Mouse (Mus musculus) liver, postnatal 0 days (tissue): ENCODE data around the gene Bves. TPM values are rescaled to one million over a fixed set of nuclear protein-coding genes. Genes with fewer than 3 reads are reported as not detected.
"Not testable (repeated sequence)": the region's sequence is repeated elsewhere in the genome, so short reads cannot be mapped to it uniquely, and the experiment has no call there.

Experiments used
- ATAC-seq: fragments of 200-750 bp; cut with Nextera tagmentation; 2 replicates; pipeline ENCODE4 v1.8.0; 2017; ENCODE audit warnings: mild to moderate bottlenecking, moderate library complexity
- DNase-seq: peaks from one replicate; pipeline ENCODE4 v3.0.0-alpha.2; 2016
- H3K27ac ChIP-seq: fragments of 300-500 bp; sonication (generic); 2 replicates; pipeline ENCODE4 v1.5.1; 2014; ENCODE audit warnings: antibody characterized with exemption, moderate library complexity, mild to moderate bottlenecking, low read depth
- H3K27me3 ChIP-seq: fragments of 300-500 bp; sonication (generic); 2 replicates; pipeline ENCODE4 v1.6.1; 2014; ENCODE audit warnings: low read length, control low read depth, mixed read lengths; ENCODE audit not compliant: insufficient read depth
- H3K36me3 ChIP-seq: fragments of 300-500 bp; sonication (generic); replicated peaks from 2 replicates; pipeline ENCODE4 v1.6.1; 2014; ENCODE audit warnings: mild to moderate bottlenecking, control low read depth, low read length, moderate library complexity, mixed read lengths; ENCODE audit not compliant: insufficient read depth
- H3K4me1 ChIP-seq: fragments of 300-500 bp; sonication (generic); 2 replicates; pipeline ENCODE4 v1.6.1; 2014; ENCODE audit warnings: antibody characterized with exemption, mild to moderate bottlenecking, control low read depth; ENCODE audit not compliant: insufficient read depth
- H3K4me2 ChIP-seq: fragments of 300-500 bp; sonication (generic); 2 replicates; pipeline ENCODE4 v1.6.1; 2014; ENCODE audit warnings: low read depth, mild to moderate bottlenecking, low read length, moderate library complexity, mixed read lengths
- H3K4me3 ChIP-seq: fragments of 300-500 bp; sonication (generic); 2 replicates; pipeline ENCODE4 v1.5.1; 2014; ENCODE audit warnings: low read depth, low read length
- H3K9ac ChIP-seq: fragments of 300-500 bp; sonication (generic); replicated peaks from 2 replicates; pipeline ENCODE4 v1.6.1; 2014; ENCODE audit warnings: mild to moderate bottlenecking, moderate library complexity
- H3K9me3 ChIP-seq: fragments of 300-500 bp; sonication (generic); 2 replicates; pipeline ENCODE4 v1.6.1; 2016; ENCODE audit warnings: mild to moderate bottlenecking, control low read depth, low read length, mixed read lengths
- CTCF ChIP-seq: sonication (generic); IDR thresholded peaks from 2 replicates; pipeline ENCODE4 v1.5.1; 2016; ENCODE audit warnings: antibody characterized with exemption, low read depth
- EP300 ChIP-seq: IDR thresholded peaks from 2 replicates; pipeline ENCODE4 v1.6.1; 2016; ENCODE audit warnings: antibody characterized with exemption, low read depth, mild to moderate bottlenecking
- WGBS: fragments of 180-500 bp; shearing (Covaris S2); extraction: QIAGEN DNeasy Blood & Tissue Kit; methylation state at CpG from one replicate; pipeline ENCODE4 v1.1.7; 2014; ENCODE audit not compliant: insufficient replicate concordance; 5-methylcytosine and 5-hydroxymethylcytosine counted together
- polyA plus RNA-seq: library from polyadenylated mRNA; unstranded; fragments of >200 nt; fragmentation: Nextera tagmentation; extraction: Ambion mirVana; gene quantifications from 2 replicates; pipeline ENCODE4 v1.2.1, GENCODE M21; 2015

The Bves gene
- polyA plus RNA-seq, 1 experiment from 2014 or later, result 0.05 TPM

DNA sequence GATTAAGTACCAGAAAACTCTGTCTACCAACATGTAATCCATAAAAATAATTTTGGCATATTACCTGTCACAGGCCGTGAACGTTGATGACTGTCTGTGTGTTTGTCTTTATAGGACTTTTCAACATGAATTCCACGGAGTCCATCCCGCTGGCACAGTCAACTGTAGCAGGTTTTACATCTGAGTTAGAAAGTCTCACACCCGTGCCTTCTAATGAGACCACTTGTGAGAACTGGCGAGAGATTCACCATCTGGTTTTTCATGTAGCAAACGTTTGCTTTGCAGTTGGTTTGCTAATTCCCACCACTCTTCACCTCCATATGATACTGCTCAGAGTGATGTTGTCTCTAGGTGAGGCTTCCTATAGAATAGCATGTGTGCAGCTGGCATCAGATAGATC, 3.5 kb downstream of the Bves start:
- 75% methylated on average over 7 of the region's 7 CpGs for WGBS
- DNase-seq (no peak), ATAC-seq (no peak)
- no peak overlapping the region for H3K27ac ChIP-seq
- H3K27me3 ChIP-seq, result peaks cover 23% of the 10 kb centered on the region
- no peaks in the 10 kb centered on the region for H3K9me3 ChIP-seq
- H3K4me2 ChIP-seq, result no peak overlapping the region
- no peaks in the 10 kb centered on the region for H3K36me3 ChIP-seq
- no peaks in the 10 kb centered on the region for H3K4me1 ChIP-seq
- H3K4me3 ChIP-seq, result no peak overlapping the region
- TF ChIP-seq EP300 (no peak), CTCF (no peak)
- no peak overlapping the region for H3K9ac ChIP-seq

DNA sequence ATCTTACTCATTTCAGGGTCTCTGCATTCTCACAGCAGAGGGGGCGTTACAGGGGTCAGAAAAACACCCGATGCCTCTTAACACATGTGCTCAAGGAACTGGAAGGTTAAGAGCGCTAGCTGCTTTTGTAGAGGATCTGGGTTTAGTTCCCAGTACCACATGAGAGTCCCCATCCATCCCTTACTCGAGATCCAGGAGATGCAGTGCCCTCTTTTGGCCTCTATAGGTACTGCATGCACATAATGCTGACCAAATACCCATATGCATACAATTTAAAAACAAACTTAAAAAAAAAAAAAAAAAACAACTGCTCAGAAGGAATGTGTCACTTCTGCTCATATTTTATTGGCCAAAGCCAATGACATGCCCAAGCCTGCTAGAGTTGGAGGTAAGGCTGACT, 8.8 kb downstream of the Bves start:
- Histone ChIP-seq H3K27me3 (no peaks in the 10 kb centered on the region), H3K36me3 (no peaks in the 10 kb centered on the region), H3K4me1 (no peaks in the 10 kb centered on the region), H3K4me2 (no peak overlapping the region), H3K9me3 (no peaks in the 10 kb centered on the region), H3K9ac (no peak overlapping the region), H3K27ac (no peak overlapping the region), H3K4me3 (no peak overlapping the region)
- 77% methylated on average over 4 of the region's 4 CpGs for WGBS
- ATAC-seq, result no peak
- peak; percentile 36; the same call in 1 of the 2 replicates for TF ChIP-seq CTCF
- TF ChIP-seq EP300, result no peak
- no peak for DNase-seq

DNA sequence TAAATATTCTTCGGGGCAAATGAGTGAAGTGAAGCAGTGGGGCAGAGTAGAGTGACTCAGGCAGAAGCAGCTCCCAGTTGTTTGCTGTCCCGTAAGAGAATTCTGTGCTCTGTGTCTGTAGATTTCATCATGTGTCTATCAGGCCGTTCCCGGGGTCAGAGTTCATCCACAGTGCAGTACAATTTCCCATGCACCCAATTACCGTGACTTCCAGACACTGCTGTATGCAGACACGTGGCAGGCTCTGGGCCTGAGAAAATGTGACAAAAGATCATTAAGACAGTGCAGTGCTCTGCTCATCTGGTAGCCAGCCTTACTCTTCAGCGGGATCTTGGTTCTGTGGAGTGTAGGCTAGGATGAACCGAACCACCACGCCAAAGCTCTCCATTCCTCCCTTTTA, 9.6 kb downstream of the Bves start:
- WGBS, result 72% methylated on average over 9 of the region's 9 CpGs
- ATAC-seq (peak; percentile 92), DNase-seq (peak; percentile 27)
- Histone ChIP-seq H3K9me3 (no peaks in the 10 kb centered on the region), H3K4me2 (no peak overlapping the region), H3K36me3 (no peaks in the 10 kb centered on the region), H3K4me3 (no peak overlapping the region), H3K27me3 (no peaks in the 10 kb centered on the region), H3K27ac (no peak overlapping the region), H3K4me1 (no peaks in the 10 kb centered on the region), H3K9ac (no peak overlapping the region)
- no peak for TF ChIP-seq CTCF
- no peak for TF ChIP-seq EP300

DNA sequence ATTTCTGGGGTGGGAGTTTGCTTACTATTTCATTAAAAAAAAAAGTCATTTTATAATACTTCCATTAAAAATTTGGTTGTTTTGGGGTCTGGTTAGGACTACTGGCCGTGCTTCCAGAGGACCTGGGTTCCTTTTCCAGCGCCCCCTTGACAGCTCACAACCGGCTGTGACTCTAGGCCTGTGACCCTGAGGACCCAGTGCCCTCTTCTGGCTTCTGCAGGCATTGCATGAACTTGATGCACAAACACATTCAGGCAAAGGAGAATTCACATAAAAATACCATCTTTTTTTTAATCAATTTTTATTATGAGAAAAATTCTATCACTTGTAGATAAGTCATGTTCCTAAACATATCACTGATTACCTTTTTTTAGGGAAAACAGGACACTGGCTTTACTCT, 12.6 kb downstream of the Bves start:
- H3K27ac ChIP-seq, H3K9ac ChIP-seq, H3K4me2 ChIP-seq, H3K27me3 ChIP-seq, H3K4me3 ChIP-seq, H3K36me3 ChIP-seq, H3K9me3 ChIP-seq, H3K4me1 ChIP-seq, DNase-seq, ATAC-seq: not testable (repeated sequence)
- TF ChIP-seq CTCF, result 0 out of 2 replicates have a peak, but pooled peaks have one; percentile 14
- 82% methylated on average over 3 of the region's 3 CpGs for WGBS

DNA sequence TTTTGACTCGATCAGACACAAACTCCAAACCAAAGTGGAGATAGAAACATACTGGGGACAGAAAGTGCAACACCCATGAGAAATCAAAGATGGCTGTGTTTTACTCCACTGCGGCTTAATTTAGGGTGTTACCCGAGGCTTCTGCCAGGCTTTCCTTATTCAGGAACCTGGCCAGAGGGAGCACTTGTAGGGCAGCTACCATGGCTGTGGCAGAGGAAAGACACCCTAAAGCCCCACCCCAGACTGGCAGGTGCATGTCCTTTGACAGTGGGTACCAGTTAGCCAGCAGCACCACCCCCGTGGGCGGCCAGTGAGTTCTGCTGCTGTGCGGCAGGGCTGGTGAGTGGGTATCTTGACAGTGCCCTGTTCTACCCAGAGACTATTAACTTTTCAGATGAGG, 20.5 kb downstream of the Bves start:
- Histone ChIP-seq H3K27ac (no peak overlapping the region), H3K27me3 (no peaks in the 10 kb centered on the region), H3K9ac (no peak overlapping the region), H3K36me3 (no peaks in the 10 kb centered on the region), H3K9me3 (no peaks in the 10 kb centered on the region), H3K4me2 (no peak overlapping the region), H3K4me1 (no peaks in the 10 kb centered on the region), H3K4me3 (no peak overlapping the region)
- DNase-seq (no peak), ATAC-seq (no peak)
- TF ChIP-seq EP300 (no peak), CTCF (no peak)
- 92% methylated on average over 6 of the region's 6 CpGs for WGBS

DNA sequence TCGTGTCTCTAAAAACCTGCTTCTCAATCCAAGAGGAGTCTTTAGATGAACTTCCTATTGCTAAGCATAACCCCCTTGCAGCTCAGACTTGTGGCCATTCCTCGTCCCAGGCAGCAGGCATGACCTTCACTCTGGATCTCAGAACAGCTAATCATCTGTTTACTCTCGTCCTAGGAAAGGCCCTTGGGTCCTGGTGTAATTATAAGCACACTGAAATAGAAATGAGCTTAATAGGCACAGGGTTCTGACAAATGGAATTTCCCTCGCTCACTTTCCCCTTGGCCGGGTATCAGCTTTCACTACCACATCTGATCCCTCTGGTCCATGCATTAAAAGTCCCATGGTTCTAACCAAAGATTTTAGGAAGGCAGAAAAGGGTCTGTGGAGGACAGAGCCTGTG, 27.8 kb downstream of the Bves start:
- H3K9ac ChIP-seq, result no peak overlapping the region
- no peaks in the 10 kb centered on the region for H3K4me1 ChIP-seq
- TF ChIP-seq EP300 (no peak), CTCF (no peak)
- H3K36me3 ChIP-seq, result no peaks in the 10 kb centered on the region
- no peaks in the 10 kb centered on the region for H3K9me3 ChIP-seq
- H3K27me3 ChIP-seq, result no peaks in the 10 kb centered on the region
- 47% methylated on average over 5 of the region's 5 CpGs for WGBS
- no peak overlapping the region for H3K4me3 ChIP-seq
- H3K27ac ChIP-seq, result no peak overlapping the region
- DNase-seq (no peak), ATAC-seq (no peak)
- H3K4me2 ChIP-seq, result no peak overlapping the region

DNA sequence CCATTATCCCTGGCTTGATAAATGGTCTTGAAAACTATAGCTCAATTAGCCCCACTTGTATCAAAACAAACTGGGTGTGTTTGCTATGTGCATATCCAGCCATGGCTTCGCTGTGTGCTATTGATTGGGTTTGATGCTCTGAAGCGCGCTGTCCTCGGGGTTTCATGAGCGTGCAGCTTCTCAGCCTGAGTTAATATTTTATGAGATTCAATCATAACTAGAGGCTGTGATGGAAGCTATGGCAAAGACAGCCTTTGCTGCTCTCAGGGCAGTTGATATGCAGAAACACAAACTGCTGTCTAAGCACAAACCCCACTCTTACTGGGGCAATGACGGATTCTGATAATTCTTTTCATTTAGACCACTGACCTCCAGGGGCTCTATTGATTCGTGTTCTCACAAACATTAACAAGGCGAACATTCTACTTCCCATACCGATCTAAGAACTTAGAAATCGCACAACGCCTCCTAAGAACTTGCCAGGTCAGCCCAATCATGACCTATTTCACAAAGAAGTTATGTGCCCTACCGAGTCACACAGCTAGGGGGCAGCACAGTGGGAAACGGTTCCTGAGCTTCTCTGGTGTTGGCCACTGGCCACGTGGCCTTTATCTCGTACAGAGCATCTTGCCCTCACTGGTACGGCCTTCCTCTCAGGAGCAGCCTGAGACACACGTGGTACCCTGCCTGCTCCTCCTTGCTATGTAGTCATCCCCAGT, 31.6 kb downstream of the Bves start:
- Histone ChIP-seq H3K9ac (no peak overlapping the region), H3K4me2 (no peak overlapping the region), H3K4me3 (no peak overlapping the region), H3K9me3 (no peaks in the 10 kb centered on the region), H3K27me3 (no peaks in the 10 kb centered on the region), H3K27ac (no peak overlapping the region), H3K36me3 (no peaks in the 10 kb centered on the region), H3K4me1 (no peaks in the 10 kb centered on the region)
- WGBS, result 74% methylated on average over 17 of the region's 17 CpGs
- no peak for ATAC-seq
- TF ChIP-seq EP300 (no peak), CTCF (peak; percentile 25)
- DNase-seq, result no peak
